Mouse (Mus musculus) spleen, postnatal 36 days (tissue): Measurements from ENCODE around the gene Olfr957.

Experiments
- DNase-seq, 2 experiments: peaks; one replicate each; pipeline ENCODE4 v3.0.0; 2022; ENCODE audit warnings: low spot score in 2 of 2, mixed read lengths in 1 of 2

Gene Olfr957

DNA sequence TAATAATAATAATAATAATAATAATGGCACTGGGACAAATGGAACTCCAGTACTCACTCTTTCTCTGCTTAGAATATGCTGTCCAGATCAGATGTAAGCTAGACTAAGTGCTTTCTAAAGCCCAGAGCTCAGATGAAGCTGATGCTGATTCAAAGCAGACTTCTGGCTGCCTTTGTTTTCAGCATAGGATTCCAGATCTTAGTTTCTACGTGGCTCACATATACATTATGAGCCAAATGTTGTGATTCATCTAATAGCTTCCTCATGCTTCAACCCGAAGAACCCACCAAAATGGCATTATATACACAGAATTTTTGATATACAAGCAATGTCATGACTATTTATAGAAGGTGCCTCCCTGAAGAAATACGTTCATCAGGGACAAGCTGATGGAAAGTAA lies at the start of gene Olfr957:
Gene Olfr957 (minus strand): TSS at position 279 of the 400 bp plus-strand sequence.
- no peak for DNase-seq

DNA sequence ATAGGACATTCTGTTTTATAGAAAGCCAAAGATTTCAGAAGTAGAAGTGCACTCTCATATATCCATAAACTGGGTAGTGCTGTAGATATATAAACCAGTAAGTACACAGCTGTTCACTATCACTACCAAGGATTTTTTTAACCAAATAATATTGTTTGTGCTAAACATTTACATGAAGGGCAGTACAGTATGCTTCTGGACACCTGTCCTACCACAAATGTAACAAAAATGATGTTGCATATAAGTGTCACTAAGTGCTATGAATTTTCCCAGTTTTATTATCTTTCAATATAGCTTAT lies 42.7 kb upstream of the Olfr957 start:
- no peak for DNase-seq

DNA sequence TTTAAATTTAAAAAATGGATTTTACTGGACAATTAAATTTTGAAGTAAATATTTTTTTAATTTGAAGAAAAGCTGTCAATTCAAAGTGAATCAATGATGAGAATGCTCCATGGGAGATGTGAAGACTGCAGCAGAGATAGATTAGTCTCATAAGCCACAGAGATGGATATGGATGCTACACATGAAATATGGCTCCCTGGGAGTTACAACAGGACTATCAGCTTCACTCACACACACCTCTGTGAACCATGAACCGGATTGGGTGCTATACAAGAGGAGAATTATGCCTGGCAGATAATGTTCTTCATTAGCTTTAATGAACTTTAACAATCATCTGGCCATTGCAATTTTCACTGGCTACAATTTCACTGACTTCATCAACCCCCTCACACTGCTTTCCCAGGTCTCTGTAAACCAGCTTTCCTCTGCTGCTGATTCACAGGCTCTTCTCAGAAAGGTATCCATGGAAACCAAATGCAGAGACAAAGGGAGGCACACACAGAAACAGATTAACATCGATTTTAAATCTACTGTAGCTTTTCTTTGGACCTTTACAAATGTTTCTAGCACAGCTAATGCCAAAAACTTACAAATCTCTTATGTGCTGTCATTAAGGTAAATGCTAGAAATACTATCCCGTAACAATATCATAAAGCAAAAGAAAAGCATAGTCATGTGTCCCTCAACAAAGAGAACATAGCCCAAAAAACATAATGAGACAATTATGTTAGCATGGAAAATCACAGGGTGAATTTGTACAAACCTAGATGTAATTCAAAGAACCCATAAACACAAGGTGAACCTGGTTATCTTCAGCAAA lies 42.1 kb upstream of the Olfr957 start:
- DNase-seq = no peak

- no peak for DNase-seq
Measured at GRCm38 (mm10) chr9:39553946-39554345, 38.3 kb upstream of the Olfr957 start, which contains the start of gene Olfr958. Olfr958 (minus strand) TSS chr9:39554054.

DNA sequence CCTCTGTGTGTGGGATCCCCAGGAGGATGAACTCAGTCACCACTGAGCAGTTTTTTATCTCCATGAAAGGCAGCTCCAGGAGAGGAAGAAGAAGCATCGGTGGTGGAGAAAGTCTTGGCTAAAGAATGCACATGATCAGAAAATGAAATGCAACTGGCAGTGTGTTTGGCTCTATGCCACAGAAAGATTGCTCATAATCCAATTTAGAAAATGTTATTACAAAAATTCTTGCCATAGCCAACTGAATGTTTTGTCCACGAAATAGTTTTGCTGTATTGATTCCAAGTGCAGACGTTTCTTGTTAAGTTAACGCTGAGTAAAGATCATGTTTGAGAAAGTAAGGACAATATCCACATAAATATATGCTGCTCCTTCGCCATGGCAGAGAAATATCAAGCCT lies 35.2 kb upstream of the Olfr957 start:
- no peak for DNase-seq

- no peak for DNase-seq
Measured at GRCm38 (mm10) chr9:39523616-39524285, 8.1 kb upstream of the Olfr957 start.

GRCm38 (mm10) chr9:39518595-39518994 lies 3.0 kb upstream of the Olfr957 start:
- no peak for DNase-seq

DNA sequence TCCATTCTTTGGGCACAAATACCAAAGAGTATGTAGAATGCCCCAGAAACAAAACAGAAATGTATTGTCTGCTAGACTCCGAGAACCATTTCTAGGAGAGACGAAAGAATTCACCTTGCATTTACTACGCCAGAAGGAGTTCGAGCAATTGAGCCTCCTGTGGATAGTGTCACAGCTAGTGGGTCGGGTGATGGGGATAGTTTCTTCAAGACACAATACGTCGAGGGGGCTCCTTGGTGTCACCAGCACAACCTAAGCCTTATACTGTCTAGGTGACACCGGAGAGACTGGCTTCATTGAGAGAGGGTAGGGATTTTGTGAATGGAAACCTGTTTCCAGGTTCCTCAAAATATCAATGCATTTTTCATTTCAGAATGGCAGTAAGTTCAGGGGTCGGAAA lies 6.2 kb downstream of the Olfr957 start:
- no peak for DNase-seq

GRCm38 (mm10) chr9:39508998-39509397 lies 6.6 kb downstream of the Olfr957 start:
- no peak for DNase-seq

GRCm38 (mm10) chr9:39493895-39494294 lies 21.7 kb downstream of the Olfr957 start, which contains the start of gene Olfr44:
Olfr44 (minus strand) TSS chr9:39493995.
- DNase-seq = no peak

DNA sequence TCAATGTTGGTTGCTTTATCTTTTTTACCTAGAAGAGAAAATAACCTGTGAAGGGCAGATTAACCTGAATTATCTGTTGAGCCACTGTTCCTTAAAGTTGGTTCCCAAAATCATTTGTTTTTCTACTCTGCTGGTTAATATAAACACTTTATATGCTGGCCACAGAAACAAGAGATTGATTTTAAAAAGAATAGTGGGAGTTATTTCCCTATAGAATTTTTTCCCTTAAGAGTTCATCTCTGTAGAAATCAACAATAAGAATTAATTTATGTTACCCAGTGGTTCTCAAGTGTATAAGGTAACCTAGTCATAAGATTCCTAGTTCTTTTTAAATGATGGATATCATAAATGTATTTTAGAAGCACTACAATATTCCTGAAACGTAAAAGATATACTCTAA lies 43.8 kb downstream of the Olfr957 start, which contains the start of gene Olfr955:
Gene Olfr955 (minus strand): TSS at position 101 of the 400 bp plus-strand sequence.
- no peak for DNase-seq
